Mouse (Mus musculus): Measurements from ENCODE around the gene Nexn.
"Not testable (repeated sequence)": the region's sequence is repeated elsewhere in the genome, so short reads cannot be mapped to it uniquely, and the experiment has no call there.

Gene Nexn

DNA sequence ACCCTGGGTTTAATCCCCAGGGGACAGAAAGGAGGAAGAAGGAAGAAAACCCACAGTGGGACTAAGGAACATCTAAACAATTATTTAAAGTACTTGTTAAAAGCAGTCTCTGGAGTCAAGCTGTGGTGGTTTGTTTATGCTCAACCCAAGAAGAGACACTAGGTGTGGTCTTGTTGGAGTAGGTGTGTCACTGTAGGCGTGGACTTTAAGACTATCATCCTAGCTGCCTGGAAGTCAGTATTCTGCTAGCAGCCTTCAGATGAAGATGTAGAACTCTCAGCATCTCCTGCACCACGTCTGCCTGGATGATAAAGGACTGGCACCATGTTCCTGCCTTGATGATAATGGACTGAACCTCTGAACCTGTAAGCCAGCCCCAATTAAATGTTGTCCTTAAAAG lies 68.9 kb downstream of the Nexn start:
- DNase-seq (ENCODE audit: low read depth, low spot score): not testable (repeated sequence)

DNA sequence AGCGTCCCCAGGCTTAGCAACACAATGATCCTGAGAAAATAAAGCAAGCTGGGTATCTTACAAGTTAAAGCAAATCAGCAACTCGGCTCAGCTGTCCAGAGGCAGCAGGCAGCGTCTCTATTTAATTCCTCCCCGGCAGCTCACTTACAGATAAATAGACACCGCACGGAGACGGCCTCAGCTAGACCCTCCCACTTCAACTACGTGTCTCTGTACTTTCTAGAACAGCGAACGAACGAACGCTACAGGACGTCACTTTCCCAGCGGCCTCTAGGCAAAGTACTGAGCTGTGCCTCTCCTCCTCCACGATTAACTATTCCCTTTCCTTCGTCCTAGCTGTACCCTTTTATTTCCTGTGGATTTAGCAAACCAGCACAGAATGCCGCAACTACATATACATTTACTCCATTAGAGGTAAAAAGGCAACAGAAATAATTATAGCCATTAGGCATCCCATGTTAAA lies 72.5 kb downstream of the Nexn start:
- peak; percentile 87 for DNase-seq (ENCODE audit: low read depth, low spot score)

DNA sequence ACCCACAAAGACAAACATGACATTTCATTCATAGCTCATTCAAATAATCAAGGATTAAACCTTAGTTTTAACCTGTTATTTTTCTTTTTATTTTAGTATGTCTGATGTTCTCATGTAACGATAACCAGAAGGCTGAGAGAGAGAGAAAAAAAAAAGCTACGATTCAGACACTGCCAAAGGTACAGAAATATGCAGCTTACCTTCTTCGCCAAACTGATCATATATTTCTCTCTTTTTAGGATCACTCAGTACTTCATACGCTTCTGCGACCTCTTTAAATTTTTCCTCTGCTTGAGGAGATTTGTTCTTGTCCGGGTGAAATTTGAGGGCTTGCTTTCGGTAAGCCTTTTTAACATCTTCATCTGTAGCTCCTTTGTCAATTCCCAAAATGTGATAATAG lies 73.0 kb downstream of the Nexn start:
- no peak for DNase-seq (ENCODE audit: low read depth, low spot score)

DNA sequence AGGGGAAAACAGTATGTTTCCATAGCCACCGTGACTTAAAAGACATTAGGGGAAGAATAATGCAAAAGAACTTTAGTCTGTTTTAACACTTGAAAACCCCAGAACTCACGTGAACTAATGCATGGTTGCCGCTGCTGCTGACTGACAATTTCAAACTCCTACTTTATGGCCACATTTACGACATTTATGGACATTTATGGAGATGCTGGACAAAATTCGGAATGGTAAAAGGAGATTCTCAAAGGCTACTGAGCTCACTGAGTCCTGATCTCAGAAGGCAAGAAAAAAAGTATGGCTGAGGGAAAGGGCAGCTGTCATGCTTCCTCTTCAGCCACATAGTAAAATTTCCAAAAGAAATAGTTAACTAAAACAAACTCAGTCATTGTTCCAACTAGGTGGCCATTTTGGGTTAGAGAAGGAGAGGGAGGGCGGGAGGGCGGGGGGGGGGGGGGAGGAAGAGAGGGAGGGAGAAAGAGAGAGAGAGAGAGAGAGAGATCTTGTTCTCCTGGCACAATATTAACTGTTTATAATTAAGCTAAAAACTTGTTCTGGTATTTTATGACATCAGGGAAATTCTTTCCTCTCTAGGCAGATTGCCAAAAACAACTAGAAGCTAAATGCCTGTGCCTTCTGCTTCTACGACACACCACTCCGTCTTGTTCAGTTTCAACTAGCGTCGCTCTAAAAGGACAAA lies 73.8 kb downstream of the Nexn start:
- DNase-seq (ENCODE audit: low read depth, low spot score): peak; percentile 61

DNA sequence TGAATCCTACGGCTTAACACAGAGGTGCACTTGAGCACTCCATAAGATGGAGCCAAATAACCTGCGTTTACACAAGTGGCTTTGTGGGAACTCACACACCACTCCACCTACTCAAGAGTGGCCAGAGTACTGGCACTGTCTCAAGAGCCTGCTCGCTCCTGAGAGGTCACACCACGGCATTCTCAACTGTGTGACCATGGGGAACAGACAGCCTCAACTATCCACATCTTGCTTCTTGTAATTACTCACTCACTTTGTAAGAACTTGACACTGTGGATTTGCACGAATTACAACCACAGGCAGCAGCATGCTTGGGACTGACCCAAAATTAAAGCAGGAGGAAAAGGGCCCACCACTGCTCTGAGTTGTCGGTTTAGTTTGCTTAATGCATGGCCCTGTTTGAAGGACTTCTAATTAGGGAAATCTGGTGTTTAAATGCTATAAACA lies 74.3 kb downstream of the Nexn start:
- peak; percentile 27 for DNase-seq (ENCODE audit: low read depth, low spot score)

DNA sequence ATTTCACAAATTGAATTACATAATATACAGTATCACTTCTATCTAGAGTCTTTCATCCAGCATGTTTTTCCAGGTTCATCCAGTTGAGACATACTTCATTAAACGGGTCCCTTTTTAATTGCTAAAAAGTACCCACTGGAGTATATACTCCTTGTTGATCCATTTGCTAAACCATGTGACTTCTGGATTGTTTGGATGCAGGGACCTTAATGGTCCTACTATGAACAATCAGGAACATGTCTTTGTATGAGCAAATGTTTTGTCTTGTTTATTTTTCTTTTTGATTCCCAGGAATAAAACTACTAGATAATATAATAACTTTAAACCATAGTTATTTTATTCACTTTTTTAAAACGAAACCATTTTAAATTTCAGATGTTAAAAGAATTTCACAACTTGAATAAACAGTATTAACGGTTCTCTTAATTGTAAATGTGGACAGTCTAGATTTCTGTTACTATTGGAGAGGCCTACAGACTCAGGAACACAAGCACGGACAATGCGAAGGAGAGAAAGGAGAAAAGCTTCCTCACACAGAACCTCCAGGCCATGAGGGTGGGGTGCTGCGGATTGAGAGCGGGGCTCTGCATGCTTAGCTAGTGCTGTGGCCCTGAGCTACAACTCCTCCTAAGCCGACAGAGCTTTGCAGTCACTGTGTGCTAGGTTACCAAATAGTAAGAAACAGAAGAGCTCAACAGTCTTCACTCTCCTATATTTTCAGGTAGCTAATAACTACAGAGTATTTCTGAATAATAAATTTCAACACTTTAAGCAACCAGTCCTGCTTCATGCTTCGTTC lies 75.3 kb downstream of the Nexn start:
- no peak for DNase-seq (ENCODE audit: low read depth, low spot score)

DNA sequence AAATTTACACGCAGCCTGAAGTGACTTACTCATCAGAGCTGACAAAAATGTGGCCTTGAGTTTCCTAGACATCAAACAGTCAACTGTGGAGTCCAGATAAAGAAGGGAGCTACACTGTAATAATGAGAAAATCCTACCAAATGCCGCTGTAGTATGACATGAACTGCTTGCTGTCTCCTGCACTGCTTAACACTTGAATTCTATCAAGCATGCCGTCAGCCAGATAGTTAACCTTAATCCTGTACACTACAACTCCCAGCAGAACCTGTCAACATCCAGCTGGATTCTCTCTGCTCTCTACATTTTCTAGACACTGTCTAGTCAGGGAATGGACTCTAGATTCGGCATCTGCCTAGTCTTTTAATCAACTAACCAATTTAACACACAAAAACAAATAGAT lies 76.8 kb downstream of the Nexn start:
- no peak for DNase-seq (ENCODE audit: low read depth, low spot score)
